Mouse (Mus musculus) mature B cell (primary cell): ENCODE data around the gene Usmg5.
"Not testable (repeated sequence)": the region's sequence is repeated elsewhere in the genome, so short reads cannot be mapped to it uniquely, and the experiment has no call there.

Experiments used
- in situ Hi-C: fragments of 300-500 bp; cut with MboI; formaldehyde crosslinking; loops from 2 replicates; pipeline ENCODE4 v1.14.3; 2019

Gene Usmg5

DNA sequence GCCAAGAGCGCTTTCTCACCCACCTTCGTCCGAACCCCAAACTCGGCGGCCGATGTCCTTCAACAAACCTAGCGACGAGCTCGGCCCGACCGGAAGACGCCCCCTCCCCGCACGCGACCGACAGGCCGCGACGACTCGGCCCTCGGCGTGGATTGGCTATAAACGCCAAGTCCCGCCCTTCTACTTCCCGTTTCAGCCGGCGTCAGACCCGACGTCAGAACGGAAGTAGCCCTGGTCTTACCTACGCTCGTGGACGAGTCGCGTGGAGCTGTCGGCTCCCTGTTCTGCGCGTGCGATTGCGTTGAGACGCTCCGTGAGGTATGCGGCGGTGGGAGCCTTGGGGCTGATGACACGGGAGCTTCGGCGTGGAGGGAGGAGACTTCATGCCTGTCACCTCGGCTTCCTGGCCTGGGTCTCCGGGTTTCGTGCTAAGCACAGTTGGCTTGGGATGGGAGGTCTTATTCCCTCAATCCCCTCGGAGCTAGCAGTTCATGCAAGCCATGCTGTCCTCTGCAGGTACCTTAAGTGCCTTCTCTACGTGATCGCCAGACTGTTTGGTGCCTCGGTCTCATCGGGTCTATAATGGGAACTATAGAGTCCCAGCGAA is at the start of gene Usmg5, which contains the start of gene Pdcd11:
Gene Usmg5, minus strand, starts transcription at position 98 of the 607 bp plus-strand sequence.
Gene Pdcd11, plus strand, starts transcription at position 219 of the 607 bp plus-strand sequence.
- in situ Hi-C loops, result no loop called here

- in situ Hi-C loops, result not testable (repeated sequence)
These were observed 49.2 kb upstream of the Usmg5 start for GRCm38 (mm10) chr19:47139611-47140010.

DNA sequence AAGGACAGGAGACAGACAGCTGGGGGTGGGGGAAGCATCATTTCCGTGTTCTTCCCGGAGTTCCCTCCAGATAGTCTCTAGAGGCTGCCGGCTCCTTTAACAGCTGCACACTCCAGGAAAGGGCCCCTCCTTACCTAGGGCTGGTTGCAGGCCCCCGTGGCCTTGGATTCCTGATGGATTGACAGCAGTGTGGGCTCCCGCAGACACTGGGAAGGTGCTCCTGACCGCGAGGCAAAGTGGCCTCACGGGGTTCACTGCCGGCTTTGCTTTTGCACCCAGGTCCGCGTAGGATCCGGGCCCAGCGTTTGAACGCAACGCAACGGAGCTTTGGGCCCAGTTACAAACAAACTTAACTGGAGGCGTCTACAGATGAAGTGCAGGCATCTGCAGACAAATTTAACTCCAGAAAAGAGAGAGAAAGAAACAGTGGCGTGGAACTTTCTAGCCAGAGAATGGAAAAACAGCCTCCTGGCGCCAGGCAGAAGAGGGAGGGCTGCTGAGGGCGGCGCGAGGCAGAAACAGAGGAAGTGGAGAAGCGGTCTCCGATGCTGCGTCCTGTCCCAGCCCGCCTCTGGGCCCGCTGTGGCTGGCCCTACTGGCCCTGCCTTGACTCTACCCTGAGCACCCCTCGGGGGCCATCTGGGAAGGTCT is 47.4 kb upstream of the Usmg5 start, which contains the start of gene Calhm2:
Gene Calhm2, minus strand, starts transcription at position 524 of the 651 bp plus-strand sequence.
- in situ Hi-C loops, result no loop called here

DNA sequence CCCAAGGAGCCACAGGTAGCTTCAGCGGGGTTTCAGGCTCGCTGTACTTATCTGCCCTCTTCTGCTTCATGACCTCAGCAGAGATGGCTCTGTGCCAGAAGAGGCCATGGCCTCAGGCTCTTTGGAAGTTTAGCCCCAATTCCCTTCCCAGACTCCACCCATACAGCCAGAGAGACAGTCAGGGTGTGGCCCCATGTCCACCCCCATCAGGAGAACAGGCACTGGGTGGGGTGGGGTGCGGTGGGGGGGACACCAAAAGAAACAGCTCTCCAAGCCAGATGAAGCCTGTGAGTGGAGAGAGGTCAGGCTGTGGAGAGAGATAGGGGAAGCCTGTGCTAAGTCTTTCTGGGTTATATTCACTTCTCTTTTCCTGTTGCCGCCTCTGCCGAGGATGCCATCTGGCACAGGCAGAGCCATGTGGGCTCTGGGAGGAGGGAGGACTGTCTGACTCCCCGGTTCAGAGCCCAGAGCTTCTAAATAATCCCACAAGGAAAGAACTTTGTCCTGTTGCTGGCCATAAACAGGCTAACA is 46.7 kb upstream of the Usmg5 start:
- in situ Hi-C loops, result no loop called here

DNA sequence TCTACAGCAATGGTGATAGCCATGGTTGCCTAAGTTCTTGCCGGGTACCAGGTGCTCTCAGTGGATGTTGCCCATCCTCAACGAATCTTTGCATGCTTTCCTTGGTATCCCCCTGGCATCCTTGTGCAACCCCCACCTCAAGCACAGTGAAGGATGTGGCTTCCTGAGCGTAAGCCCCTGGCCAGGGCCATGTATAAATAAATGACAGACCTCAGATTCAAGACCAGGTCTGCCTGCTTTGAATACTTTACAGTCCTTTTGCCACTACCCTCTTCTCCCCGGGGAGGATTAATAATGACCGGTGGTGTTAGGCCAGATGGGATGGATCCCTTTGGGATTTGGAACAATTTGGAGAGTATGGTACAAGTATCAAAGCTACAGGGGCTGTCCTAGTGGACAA is 45.7 kb upstream of the Usmg5 start:
- in situ Hi-C loops, result no loop called here

GRCm38 (mm10) chr19:47135568-47135967 is 45.1 kb upstream of the Usmg5 start:
- in situ Hi-C loops, result no loop called here

DNA sequence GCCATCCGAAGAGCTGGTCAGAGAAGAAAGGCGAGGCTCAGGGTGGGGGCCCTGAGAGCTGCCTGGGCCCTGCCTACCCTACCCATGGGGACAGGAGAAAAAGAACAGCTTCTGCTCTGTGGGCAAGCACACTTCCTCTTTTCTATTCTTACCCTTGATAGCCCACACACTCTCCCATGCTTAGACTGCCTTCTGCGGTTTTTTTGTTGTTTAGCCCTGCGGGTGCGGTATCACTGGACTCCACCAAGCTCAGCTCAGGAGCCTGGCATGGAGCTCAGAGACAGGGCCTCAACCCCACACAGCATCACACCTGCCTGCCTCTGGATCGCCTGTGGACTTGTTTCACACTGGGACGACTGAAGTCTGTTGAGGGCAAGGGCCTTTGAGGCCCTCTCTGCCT is 42.7 kb upstream of the Usmg5 start:
- in situ Hi-C loops, result no loop called here

DNA sequence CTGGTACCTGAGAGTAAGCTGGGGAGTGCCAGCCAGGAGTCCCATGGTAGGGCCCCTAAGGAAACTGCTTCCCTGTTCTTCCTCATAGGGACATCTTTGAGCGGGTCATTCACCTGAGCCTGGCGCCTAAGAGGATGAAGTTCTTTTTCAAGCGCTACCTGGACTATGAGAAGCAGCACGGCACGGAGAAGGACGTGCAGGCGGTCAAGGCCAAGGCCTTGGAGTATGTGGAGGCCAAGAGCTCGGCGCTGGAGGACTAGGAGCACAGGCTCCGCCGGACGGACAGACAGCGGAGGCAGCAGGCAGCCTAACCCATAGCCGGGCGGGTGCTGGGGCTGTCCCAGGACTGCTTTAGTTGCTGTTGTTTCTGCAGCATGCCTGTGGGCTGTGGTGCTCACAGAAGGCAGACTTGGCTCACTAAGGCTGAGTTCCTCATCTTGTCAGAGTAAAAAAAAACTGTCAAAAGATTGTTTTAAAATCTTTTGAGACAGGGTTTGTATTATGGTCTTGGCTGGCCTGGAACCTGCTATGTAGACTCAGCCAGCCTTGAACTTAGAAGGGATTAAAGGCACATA is 40.2 kb upstream of the Usmg5 start:
- in situ Hi-C loops, result no loop called here

- in situ Hi-C loops, result no loop called here
These were observed 38.4 kb upstream of the Usmg5 start for GRCm38 (mm10) chr19:47128835-47129234.

- in situ Hi-C loops, result no loop called here
These were observed 37.7 kb upstream of the Usmg5 start for GRCm38 (mm10) chr19:47128164-47128563.

- in situ Hi-C loops, result loop anchor here (5.0 kb wide), 1 partner anchor 44 kb away; no protein-coding TSS in a partner anchor
These were observed 32.4 kb upstream of the Usmg5 start for GRCm38 (mm10) chr19:47122802-47123201.

DNA sequence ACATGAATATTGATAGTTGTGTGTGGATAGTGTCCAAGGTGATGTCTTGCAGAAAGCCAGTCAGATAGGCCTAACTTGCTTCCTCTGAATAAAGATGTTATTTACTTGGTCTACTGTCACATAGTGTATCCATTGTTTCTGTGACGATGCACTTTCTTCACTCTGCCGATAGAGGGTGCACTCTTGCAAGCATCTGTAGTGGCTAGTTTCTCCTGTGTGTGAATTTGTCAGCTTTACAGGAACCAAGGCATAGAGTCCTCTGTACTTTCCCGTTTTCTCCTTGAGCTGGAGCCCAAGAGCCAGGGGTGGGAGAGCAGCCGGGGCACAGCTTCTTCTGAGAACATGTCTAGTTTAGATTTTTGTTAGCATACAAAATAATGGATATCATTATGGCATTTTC is 30.6 kb upstream of the Usmg5 start:
- in situ Hi-C loops, result loop anchor here (5.0 kb wide), 1 partner anchor 46 kb away; no protein-coding TSS in a partner anchor

DNA sequence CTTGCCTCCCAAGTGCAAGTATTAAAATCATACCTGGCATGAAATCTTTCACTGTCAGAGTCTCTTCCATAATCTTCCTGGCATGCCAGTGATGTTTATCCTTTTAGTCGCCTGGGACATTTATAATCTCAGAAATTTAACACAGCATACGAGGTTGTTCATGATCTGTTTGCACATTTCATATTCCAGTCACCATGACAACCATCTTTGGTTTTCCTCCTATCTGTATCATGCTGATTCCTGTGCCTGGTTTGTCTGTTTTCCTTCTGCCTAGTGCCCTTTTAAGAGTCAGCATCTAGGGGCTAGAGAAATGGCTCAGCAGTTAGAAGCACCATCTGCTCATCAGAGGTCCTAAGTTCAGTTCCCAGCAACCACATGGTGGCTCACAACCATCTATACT is 28.2 kb upstream of the Usmg5 start:
- in situ Hi-C loops, result no loop called here

- in situ Hi-C loops, result no loop called here
These were observed 14.3 kb upstream of the Usmg5 start for GRCm38 (mm10) chr19:47104641-47105271.

DNA sequence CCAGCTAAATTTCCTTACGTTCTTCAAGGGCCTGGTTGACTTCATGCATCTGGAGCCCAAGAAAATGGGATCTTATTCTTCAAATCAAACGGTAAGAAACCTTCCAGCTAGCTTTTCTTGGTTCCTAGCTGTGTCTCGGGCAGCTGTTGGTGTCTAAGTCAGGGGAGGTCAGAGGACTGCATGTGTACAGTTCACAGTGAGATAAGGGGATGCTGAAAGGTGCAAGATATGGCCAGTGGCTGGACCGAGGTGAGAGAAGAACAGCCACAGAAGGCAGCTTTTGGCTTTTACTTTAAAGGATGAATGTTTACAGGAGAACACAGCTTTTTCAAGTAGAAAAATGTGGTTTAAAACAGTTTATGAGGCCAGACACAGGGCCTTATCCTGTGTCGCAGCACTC is 10.6 kb upstream of the Usmg5 start:
- in situ Hi-C loops, result no loop called here

GRCm38 (mm10) chr19:47089718-47090525 is 525 bp downstream of the Usmg5 start:
- in situ Hi-C loops, result no loop called here

DNA sequence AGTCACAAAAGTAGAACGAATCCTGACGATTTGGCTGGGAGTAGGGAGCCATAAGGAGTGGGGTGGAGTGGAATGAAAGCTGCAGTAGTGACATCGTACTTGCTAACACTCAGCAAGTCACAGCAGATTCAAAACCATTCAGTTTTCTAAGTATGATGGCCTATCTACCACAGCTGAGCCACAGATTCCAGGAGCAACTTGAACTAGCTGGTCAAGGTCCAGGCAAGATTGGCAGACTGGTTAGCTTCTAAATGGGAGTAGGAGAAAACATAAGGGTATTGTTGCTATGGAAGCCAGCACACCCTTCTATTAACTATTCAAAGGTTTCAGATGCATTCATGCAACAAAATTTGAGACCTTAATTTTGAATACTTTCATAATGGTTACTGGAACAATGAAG is 2.2 kb downstream of the Usmg5 start:
- in situ Hi-C loops, result no loop called here

DNA sequence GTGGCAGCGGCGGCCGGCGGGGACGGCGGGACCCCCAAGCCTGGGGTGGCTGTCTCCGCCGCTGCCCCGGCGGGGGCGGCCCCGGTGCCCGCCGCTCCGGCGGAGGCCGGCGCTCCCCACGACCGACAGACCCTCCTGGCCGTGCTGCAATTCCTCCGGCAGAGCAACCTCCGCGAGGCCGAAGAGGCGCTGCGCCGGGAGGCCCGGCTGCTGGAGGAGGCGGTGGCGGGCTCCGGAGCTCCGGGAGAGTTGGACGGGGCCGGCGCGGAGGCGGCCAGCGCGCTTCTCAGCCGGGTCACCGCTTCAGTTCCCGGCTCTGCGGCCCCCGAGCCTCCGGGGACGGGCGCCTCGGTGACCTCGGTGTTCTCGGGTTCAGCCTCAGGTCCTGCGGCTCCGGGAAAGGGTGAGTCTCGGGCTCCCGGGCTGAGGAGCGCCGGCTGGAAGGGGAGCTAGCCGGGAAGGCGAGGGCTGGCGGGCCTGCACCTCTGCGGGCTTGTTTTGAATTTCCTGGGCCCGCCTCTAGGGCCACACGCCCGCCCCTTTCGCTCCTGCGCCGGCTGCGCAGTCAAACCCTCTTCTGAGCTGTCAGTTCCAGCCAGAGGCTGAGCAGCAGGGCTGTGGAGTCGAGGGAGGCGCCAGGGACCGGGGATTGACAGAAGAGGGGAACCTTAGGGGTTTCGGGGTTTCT is 22.4 kb downstream of the Usmg5 start:
- in situ Hi-C loops, result no loop called here

- in situ Hi-C loops, result no loop called here
These were observed 23.2 kb downstream of the Usmg5 start, which contains the start of gene Taf5 for GRCm38 (mm10) chr19:47067096-47067882. Taf5 (plus strand) TSS chr19:47067746.

- in situ Hi-C loops, result no loop called here
These were observed 24.6 kb downstream of the Usmg5 start for GRCm38 (mm10) chr19:47065860-47066259.
